Mouse (Mus musculus): ENCODE data around the gene Pbx1. TPM values are rescaled to one million over a fixed set of nuclear protein-coding genes. Genes with fewer than 3 reads are reported as not detected.
A peak's percentile ranks its signal among the peaks of the same experiment; 100 is the strongest.

The Pbx1 gene
- polyA plus RNA-seq, 1 experiment from 2014 or later: 59.2 TPM

GRCm38 (mm10) chr1:168355985-168356556 is 76.0 kb downstream of the Pbx1 start:
- no peak overlapping the region for H3K4me3 ChIP-seq (ENCODE audit: low read depth, low read length)
- DNase-seq (ENCODE audit: low spot score) (no peak), ATAC-seq (ENCODE audit: low FRiP score) (no peak)
- H3K4me1 ChIP-seq (replicated peaks; ENCODE audit: control insufficient read depth, insufficient read depth, low read length): peaks cover 26% of the 10 kb centered on the region
- H3K36me3 ChIP-seq (ENCODE audit: control insufficient read depth, insufficient read depth, low read length): no peaks in the 10 kb centered on the region
- no peaks in the 10 kb centered on the region for H3K9me3 ChIP-seq (ENCODE audit: control insufficient read depth, low read length)
- H3K4me2 ChIP-seq (replicated peaks; ENCODE audit: low read depth, low read length): no peak overlapping the region; the same call in 1 of the 2 replicates
- 55% methylated on average over 10 of the region's 10 CpGs for WGBS
- H3K27ac ChIP-seq (ENCODE audit: low read depth, low read length): peak overlapping the region; percentile 84
- H3K9ac ChIP-seq (ENCODE audit: low read depth, low read length): no peak overlapping the region
- H3K27me3 ChIP-seq (ENCODE audit: control insufficient read depth, insufficient read depth, low read length): no peaks in the 10 kb centered on the region

GRCm38 (mm10) chr1:168354934-168355333 is 77.1 kb downstream of the Pbx1 start:
- 0 out of 2 replicates have a peak overlapping the region, but pooled peaks have one; percentile 18 for H3K27ac ChIP-seq (ENCODE audit: low read depth, low read length)

GRCm38 (mm10) chr1:168348036-168348784 is 83.9 kb downstream of the Pbx1 start:
- H3K36me3 ChIP-seq (ENCODE audit: control insufficient read depth, insufficient read depth, low read length): no peaks in the 10 kb centered on the region
- H3K27ac ChIP-seq (ENCODE audit: low read depth, low read length): peak overlapping the region; percentile 65
- H3K9me3 ChIP-seq (ENCODE audit: control insufficient read depth, low read length): no peaks in the 10 kb centered on the region
- H3K4me1 ChIP-seq (replicated peaks; ENCODE audit: control insufficient read depth, insufficient read depth, low read length): peaks cover 19% of the 10 kb centered on the region
- H3K4me3 ChIP-seq (ENCODE audit: low read depth, low read length): no peak overlapping the region
- DNase-seq (ENCODE audit: low spot score) (peak; percentile 36), ATAC-seq (ENCODE audit: low FRiP score) (peak; percentile 74)
- H3K9ac ChIP-seq (ENCODE audit: low read depth, low read length): no peak overlapping the region
- no peak overlapping the region for H3K4me2 ChIP-seq (replicated peaks; ENCODE audit: low read depth, low read length)
- H3K27me3 ChIP-seq (ENCODE audit: control insufficient read depth, insufficient read depth, low read length): no peaks in the 10 kb centered on the region
- WGBS: 33% methylated on average over 8 of the region's 8 CpGs

More at GRCm38 (mm10) chr1:168354934-168355333, 77.1 kb downstream of the Pbx1 start:
- 24% methylated on average over 4 of the region's 4 CpGs for WGBS
- H3K36me3 ChIP-seq (ENCODE audit: control insufficient read depth, insufficient read depth, low read length): no peaks in the 10 kb centered on the region
- no peak overlapping the region for H3K9ac ChIP-seq (ENCODE audit: low read depth, low read length)
- H3K27me3 ChIP-seq (ENCODE audit: control insufficient read depth, insufficient read depth, low read length): no peaks in the 10 kb centered on the region
- peaks cover 27% of the 10 kb centered on the region for H3K4me1 ChIP-seq (replicated peaks; ENCODE audit: control insufficient read depth, insufficient read depth, low read length)
- H3K9me3 ChIP-seq (ENCODE audit: control insufficient read depth, low read length): no peaks in the 10 kb centered on the region
- no peak overlapping the region for H3K4me2 ChIP-seq (replicated peaks; ENCODE audit: low read depth, low read length)
- ATAC-seq (ENCODE audit: low FRiP score) (no peak), DNase-seq (ENCODE audit: low spot score) (peak; percentile 67)
- no peak overlapping the region for H3K4me3 ChIP-seq (ENCODE audit: low read depth, low read length)

GRCm38 (mm10) chr1:168344918-168345317 is 87.2 kb downstream of the Pbx1 start:
- Histone ChIP-seq H3K27me3 (ENCODE audit: control insufficient read depth, insufficient read depth, low read length) (no peaks in the 10 kb centered on the region), H3K9me3 (ENCODE audit: control insufficient read depth, low read length) (no peaks in the 10 kb centered on the region), H3K9ac (ENCODE audit: low read depth, low read length) (no peak overlapping the region), H3K4me3 (ENCODE audit: low read depth, low read length) (no peak overlapping the region), H3K36me3 (ENCODE audit: control insufficient read depth, insufficient read depth, low read length) (no peaks in the 10 kb centered on the region), H3K27ac (ENCODE audit: low read depth, low read length) (no peak overlapping the region), H3K4me2 (replicated peaks; ENCODE audit: low read depth, low read length) (no peak overlapping the region), H3K4me1 (replicated peaks; ENCODE audit: control insufficient read depth, insufficient read depth, low read length) (peaks cover 27% of the 10 kb centered on the region)
- WGBS: 83% methylated on average over 8 of the region's 8 CpGs
- DNase-seq (ENCODE audit: low spot score) (no peak), ATAC-seq (ENCODE audit: low FRiP score) (no peak)

- no peak overlapping the region for H3K4me2 ChIP-seq (replicated peaks; ENCODE audit: low read depth, low read length)
- H3K36me3 ChIP-seq (ENCODE audit: control insufficient read depth, insufficient read depth, low read length): no peaks in the 10 kb centered on the region
- H3K27me3 ChIP-seq (ENCODE audit: control insufficient read depth, insufficient read depth, low read length): no peaks in the 10 kb centered on the region
- H3K4me3 ChIP-seq (ENCODE audit: low read depth, low read length): no peak overlapping the region
- WGBS: 90% methylated on average over 5 of the region's 5 CpGs
- no peaks in the 10 kb centered on the region for H3K9me3 ChIP-seq (ENCODE audit: control insufficient read depth, low read length)
- no peak for DNase-seq (ENCODE audit: low spot score)
- H3K9ac ChIP-seq (ENCODE audit: low read depth, low read length): no peak overlapping the region
- ATAC-seq (ENCODE audit: low FRiP score): no peak
- no peak overlapping the region for H3K27ac ChIP-seq (ENCODE audit: low read depth, low read length)
- H3K4me1 ChIP-seq (replicated peaks; ENCODE audit: control insufficient read depth, insufficient read depth, low read length): peaks cover 27% of the 10 kb centered on the region
Measured at GRCm38 (mm10) chr1:168344262-168344661, 87.8 kb downstream of the Pbx1 start.

- H3K4me2 ChIP-seq (replicated peaks; ENCODE audit: low read depth, low read length): peak overlapping the region; percentile 12; the same call in 1 of the 2 replicates
- peak overlapping the region; percentile 68; the same call in 1 of the 2 replicates for H3K27ac ChIP-seq (ENCODE audit: low read depth, low read length)
- H3K36me3 ChIP-seq (ENCODE audit: control insufficient read depth, insufficient read depth, low read length): no peaks in the 10 kb centered on the region
- H3K27me3 ChIP-seq (ENCODE audit: control insufficient read depth, insufficient read depth, low read length): no peaks in the 10 kb centered on the region
- no peak overlapping the region for H3K9ac ChIP-seq (ENCODE audit: low read depth, low read length)
- H3K4me3 ChIP-seq (ENCODE audit: low read depth, low read length): no peak overlapping the region
- ATAC-seq (ENCODE audit: low FRiP score): peak; percentile 64; the same call in 1 of the 2 replicates
- H3K9me3 ChIP-seq (ENCODE audit: control insufficient read depth, low read length): no peaks in the 10 kb centered on the region
- H3K4me1 ChIP-seq (replicated peaks; ENCODE audit: control insufficient read depth, insufficient read depth, low read length): peaks cover 17% of the 10 kb centered on the region
- WGBS: 43% methylated on average over 5 of the region's 6 CpGs
- DNase-seq (ENCODE audit: low spot score): no peak
Measured at GRCm38 (mm10) chr1:168342269-168342668, 89.8 kb downstream of the Pbx1 start.

GRCm38 (mm10) chr1:168341863-168342262 is 90.2 kb downstream of the Pbx1 start:
- 19% methylated on average over 12 of the region's 12 CpGs for WGBS
- H3K4me3 ChIP-seq (ENCODE audit: low read depth, low read length): no peak overlapping the region

GRCm38 (mm10) chr1:168341368-168341767 is 90.7 kb downstream of the Pbx1 start:
- Histone ChIP-seq H3K9ac (ENCODE audit: low read depth, low read length) (no peak overlapping the region), H3K4me1 (replicated peaks; ENCODE audit: control insufficient read depth, insufficient read depth, low read length) (peaks cover 17% of the 10 kb centered on the region), H3K4me2 (replicated peaks; ENCODE audit: low read depth, low read length) (no peak overlapping the region), H3K36me3 (ENCODE audit: control insufficient read depth, insufficient read depth, low read length) (no peaks in the 10 kb centered on the region), H3K27me3 (ENCODE audit: control insufficient read depth, insufficient read depth, low read length) (no peaks in the 10 kb centered on the region), H3K27ac (ENCODE audit: low read depth, low read length) (peak overlapping the region; percentile 68), H3K4me3 (ENCODE audit: low read depth, low read length) (no peak overlapping the region), H3K9me3 (ENCODE audit: control insufficient read depth, low read length) (no peaks in the 10 kb centered on the region)
- DNase-seq (ENCODE audit: low spot score): no peak
- ATAC-seq (ENCODE audit: low FRiP score): peak; percentile 48; the same call in 1 of the 2 replicates
- 66% methylated on average over 6 of the region's 6 CpGs for WGBS

More at GRCm38 (mm10) chr1:168341863-168342262, 90.2 kb downstream of the Pbx1 start:
- Histone ChIP-seq H3K4me1 (replicated peaks; ENCODE audit: control insufficient read depth, insufficient read depth, low read length) (peaks cover 17% of the 10 kb centered on the region), H3K27me3 (ENCODE audit: control insufficient read depth, insufficient read depth, low read length) (no peaks in the 10 kb centered on the region), H3K4me2 (replicated peaks; ENCODE audit: low read depth, low read length) (peak overlapping the region; percentile 12; the same call in 1 of the 2 replicates), H3K36me3 (ENCODE audit: control insufficient read depth, insufficient read depth, low read length) (no peaks in the 10 kb centered on the region), H3K27ac (ENCODE audit: low read depth, low read length) (peak overlapping the region; percentile 68), H3K9ac (ENCODE audit: low read depth, low read length) (no peak overlapping the region), H3K9me3 (ENCODE audit: control insufficient read depth, low read length) (no peaks in the 10 kb centered on the region)
- DNase-seq (ENCODE audit: low spot score) (peak; percentile 51), ATAC-seq (ENCODE audit: low FRiP score) (peak; percentile 79)

Data from hindbrain, embryonic 11.5 days (tissue).